Mouse (Mus musculus) liver, postnatal 0 days (tissue): ENCODE results near the gene Dcaf11.

ENCODE experiments used
- CTCF ChIP-seq: sonication (generic); IDR thresholded peaks from 2 replicates; pipeline ENCODE4 v1.5.1; 2016; ENCODE audit warnings: antibody characterized with exemption, low read depth
- EP300 ChIP-seq: IDR thresholded peaks from 2 replicates; pipeline ENCODE4 v1.6.1; 2016; ENCODE audit warnings: antibody characterized with exemption, low read depth, mild to moderate bottlenecking

DNA sequence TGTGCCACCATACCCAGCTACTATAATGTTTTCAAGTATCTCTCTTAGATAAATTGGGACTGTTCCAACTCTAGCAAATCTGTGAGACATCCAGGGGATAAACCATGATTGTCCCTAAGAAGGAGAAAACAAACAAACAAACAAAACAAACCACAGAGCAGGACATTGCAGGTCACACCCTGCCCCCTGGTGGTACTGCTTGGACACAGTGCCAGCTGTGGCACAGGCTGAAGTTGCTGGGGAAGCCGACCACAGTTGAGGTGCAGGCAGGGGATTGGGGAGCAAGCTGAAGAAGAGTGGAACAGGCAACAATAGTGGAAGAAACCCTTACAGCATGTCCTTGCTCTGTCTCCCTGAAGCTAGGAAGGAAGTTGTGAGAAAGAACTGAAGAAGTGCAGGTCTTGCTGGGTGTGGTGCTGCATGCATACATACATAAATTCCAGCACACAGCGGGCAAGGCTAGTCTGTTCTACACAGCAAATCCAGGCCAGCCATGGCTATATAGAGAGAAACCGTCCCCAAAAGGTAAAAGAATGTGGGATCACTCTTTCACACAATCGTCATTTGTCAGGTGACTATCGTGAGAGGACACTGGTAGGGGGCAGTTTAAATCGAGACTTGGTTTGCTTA, 23.6 kb upstream of the Dcaf11 start:
- TF ChIP-seq CTCF (peak; percentile 92), EP300 (no peak)
